Mouse (Mus musculus) frontal cortex, postnatal 36 days (tissue): ENCODE data around the gene Zdhhc21.

ENCODE experiments used
- DNase-seq, 2 experiments: peaks; one replicate each; pipeline ENCODE4 v3.0.0; 2022; ENCODE audit warnings: low spot score in 2 of 2

Zdhhc21 gene

GRCm38 (mm10) chr4:82765513-82766216, 94.1 kb downstream of the Zdhhc21 start:
- no peak for DNase-seq

GRCm38 (mm10) chr4:82763586-82763985, 96.2 kb downstream of the Zdhhc21 start:
- DNase-seq: no peak

DNA sequence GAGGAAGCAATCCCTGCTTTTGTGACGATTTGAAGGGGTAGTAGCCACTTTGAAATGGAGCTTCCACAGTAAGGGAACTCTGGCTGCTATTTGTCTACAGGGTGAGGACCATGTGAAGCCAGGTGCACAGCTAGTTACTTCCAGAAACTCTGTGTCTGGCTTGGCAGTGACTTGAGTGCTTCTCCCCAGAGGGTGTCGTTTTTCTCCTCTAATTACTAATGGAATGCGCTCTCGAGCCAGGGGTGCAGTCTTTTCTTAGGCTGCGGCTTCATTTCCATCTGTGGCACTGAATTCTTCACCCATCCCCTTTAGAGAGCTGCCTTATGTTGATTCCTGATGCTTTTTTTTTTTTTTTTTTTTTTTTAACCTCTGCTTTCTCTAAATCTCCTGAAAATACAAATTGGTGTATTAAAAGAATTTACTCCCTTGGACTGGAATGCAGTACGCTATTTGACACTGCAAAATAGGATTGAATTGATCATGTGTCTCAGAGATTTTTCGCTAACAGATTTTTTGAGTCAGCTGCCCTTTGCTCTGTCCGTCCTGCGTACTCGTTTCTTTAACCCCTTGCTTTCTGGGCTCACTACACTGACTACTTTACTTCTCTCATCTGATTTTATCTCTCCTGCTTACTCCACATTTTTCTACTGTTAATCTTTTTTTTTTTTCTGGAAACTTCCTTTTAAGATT, 97.2 kb downstream of the Zdhhc21 start:
- DNase-seq: no peak

DNA sequence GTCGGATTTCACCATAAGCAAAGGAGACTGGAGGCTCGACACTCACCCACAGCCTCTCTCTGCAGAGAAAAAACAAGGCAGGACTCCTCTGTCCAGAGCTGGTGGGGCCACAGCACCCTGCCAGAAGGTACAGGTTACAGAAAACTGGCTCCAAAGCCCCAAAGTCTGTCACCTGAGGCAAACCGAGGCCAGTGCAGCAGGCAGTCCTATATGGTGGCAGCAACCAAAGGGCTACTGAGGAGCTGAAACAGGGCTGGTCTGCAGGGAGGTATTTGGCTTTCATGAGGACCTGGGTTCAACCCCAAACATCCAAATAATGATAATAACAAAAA, 103.5 kb downstream of the Zdhhc21 start:
- no peak for DNase-seq

GRCm38 (mm10) chr4:82755616-82756294, 104.0 kb downstream of the Zdhhc21 start:
- no peak for DNase-seq
